Mouse (Mus musculus): ENCODE measurements around the gene Ift81.

Ift81 gene

DNA sequence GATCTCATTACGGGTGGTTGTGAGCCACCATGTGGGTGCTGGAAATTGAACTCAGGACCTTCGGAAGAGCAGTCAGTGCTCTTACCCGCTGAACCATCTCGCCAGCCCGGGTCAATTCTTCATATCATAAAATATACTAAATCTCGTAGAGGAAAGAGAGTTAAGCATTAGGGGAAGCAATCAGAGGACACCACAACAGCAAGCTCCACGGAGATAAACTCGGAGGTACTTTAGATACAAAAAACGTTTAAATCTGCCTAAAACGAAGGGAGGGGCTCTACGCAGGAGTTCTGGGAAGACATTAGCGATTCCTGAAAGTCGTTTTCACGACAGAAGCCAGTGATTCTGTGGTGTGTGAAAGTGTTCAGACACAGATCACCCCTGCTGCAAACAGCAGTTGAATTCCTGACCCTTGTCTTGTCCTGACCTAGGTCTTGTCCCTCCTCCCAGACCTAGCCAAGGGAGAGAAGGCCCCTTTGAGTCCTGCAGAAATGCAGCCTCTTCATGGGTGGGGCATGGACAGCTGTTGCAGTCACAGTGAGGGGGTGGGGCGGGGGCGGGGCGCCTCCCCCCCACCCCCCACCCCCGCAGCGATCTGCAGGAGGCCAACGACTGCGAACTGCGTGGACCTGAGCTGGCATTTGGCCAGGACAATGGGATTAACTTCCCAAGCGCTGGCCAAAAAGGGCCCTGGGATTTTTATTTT lies 100.7 kb downstream of the Ift81 start:
- DNase-seq = peak; percentile 43

- no peak for DNase-seq
Observed at GRCm38 (mm10) chr5:122512011-122512410, 102.3 kb downstream of the Ift81 start.

- DNase-seq = no peak
Observed at GRCm38 (mm10) chr5:122511405-122511804, 102.9 kb downstream of the Ift81 start.

DNA sequence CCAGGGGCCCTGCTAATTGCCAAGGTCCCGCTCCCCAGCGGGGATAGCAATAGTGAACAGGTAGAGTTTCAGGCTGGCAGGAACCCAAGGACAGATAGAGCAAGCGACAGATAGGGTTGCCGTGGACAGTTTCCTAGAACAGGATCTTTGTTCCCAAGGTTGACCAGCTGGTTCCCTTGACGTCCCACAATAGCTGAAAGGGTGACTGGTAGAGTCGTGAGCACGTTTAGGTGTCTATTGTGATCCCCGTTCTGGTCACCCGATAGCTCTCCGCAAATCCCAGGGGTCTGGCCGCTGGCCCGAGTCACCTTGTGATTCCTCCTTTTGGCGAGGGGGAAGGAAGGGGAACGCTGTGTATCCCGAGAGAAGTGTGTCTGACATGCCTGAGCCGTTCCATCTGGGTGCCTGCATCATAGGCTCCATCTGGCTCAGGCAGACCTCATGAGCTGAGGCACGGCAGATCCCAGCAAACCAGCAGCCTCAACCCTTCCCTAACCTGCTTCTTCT lies 103.6 kb downstream of the Ift81 start:
- no peak for DNase-seq

DNA sequence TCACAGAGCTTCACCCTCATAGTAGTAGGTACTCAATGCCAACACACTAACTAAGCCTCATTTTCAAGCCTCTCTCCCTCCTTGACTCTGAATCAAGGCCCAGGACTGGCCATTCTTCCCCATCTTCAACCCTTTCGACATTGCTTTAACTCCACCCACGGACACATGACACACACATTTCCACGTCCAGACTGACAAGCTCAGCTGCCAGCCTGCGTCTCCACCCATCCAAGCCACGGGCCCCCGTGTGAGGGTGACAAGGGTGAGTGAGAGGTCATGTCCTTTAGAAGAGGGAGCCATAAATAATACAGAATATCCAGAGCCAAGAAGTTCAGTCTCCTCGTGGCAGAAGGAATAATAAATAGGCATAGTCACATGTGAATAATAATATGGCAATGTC lies 104.7 kb downstream of the Ift81 start:
- DNase-seq = no peak

- DNase-seq = peak; percentile 56
Observed at GRCm38 (mm10) chr5:122508861-122509306, 105.4 kb downstream of the Ift81 start.

DNA sequence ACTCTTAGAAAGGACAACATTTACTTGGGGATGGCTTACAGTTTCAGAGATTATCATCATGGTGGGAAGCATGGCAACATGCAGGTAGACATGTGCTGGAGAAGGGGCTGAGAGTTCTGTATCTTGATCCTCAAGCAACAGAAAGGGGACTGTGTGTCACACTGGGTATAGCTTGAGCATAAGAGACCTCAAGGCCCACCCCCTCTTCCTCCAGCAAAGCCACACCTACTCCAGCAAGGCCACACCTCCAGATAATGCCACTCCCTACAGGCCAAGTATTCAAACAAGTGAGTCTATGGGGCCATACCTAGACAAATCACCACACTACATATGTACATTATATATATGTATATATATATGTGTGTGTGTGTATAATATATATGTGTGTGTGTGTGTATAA lies 106.9 kb downstream of the Ift81 start:
- DNase-seq = no peak

GRCm38 (mm10) chr5:122506462-122506861 lies 107.9 kb downstream of the Ift81 start:
- DNase-seq = no peak

- DNase-seq = no peak
Observed at GRCm38 (mm10) chr5:122505554-122505953, 108.8 kb downstream of the Ift81 start.

DNA sequence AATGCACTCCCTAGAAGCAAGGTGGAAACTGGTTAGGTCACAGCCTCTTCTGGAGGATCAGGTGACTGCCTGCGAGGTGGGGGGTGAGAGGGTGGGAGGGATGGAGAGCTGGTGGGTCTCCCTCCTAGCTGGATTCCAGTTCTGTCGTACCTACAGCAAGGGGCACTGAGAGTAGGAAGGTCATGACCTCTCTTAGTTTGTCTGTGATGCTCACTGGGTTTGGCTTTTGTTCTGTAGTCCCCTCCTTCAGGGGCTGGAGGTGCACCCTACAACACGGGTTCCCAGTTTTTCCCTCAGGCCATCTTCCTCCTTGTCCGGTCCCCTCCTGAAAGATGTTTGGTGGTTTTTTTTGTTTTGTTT lies 110.6 kb downstream of the Ift81 start:
- DNase-seq = no peak

- no peak for DNase-seq
Observed at GRCm38 (mm10) chr5:122503015-122503759, 111.1 kb downstream of the Ift81 start.

DNA sequence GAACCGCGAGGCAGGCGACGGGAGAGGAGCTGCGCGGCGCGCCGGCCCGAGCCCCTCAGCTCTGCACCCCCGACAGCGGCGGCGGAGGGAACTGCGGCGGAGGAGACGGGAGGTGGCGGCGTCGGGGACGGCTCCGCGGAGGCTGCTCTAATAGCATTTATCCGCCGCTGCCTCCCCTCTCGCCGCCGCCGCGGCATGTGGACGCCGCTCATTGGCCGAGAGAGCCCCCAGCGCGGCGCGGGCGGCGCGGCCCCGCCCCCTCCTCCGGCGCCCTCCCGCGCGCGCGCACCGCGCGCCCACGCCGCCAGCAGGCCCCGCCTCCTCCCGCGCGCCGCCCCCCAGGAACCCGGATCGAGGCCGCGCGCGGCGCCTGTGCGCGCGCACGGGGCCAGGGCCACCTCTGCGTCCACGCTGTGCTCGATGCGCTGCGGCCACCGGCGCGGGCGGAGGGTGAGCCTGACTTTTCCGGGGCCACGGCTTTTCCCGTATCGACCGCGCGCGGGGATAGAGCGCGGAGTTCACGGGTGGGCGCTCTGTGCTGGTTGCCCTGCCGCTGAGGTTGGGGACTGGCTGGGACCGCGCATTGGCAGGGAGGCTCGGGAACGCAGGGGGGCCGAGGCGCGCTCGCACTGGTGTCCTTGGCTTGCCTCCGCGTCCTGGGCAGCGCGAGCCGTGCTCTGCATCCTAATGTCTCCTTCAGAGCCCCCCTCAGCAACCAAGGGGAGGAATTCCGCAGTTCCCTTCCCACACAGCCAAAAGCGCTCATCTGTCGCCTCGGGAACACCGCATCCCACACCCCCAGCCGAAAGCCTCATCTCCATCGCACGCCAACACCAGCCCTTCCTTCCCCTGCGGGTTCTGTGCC lies 112.0 kb downstream of the Ift81 start, which contains the start of gene Atp2a2:
TSS of gene Atp2a2 (minus strand) at position 149 of the 865 bp plus-strand sequence.
- DNase-seq = peak; percentile 96

GRCm38 (mm10) chr5:122501101-122502076 lies 112.9 kb downstream of the Ift81 start:
- peak; percentile 75 for DNase-seq

DNA sequence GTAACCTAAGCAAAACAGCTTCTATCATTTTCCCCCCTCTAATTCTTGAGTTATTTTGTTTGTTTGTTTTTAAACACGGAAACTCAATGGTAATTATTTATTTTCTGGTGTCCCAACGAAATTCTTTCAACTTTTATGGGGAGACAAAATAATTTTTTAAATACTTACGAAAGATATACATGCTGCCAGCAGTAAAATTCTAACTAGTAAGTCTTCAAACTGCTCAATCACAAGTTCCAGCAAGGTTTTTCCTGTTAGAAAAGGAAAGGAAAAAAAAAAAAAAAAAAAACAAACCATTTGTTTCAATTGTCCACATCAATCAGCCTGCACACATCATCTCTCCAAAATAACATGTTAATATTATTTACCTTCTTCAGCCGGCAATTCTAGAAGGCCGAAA lies 113.8 kb downstream of the Ift81 start:
- DNase-seq = no peak

Data from retina, postnatal 1 day (tissue).